Mouse (Mus musculus): Measurements from ENCODE around the gene Trim15.

GRCm38 (mm10) chr17:36866719-36867527 is at the start of gene Trim15:
- TF ChIP-seq POLR2A (IDR thresholded peaks at IDR 0.05; ENCODE audit: borderline replicate concordance, extremely low read depth, insufficient read depth, insufficient read length, poor library complexity, severe bottlenecking) (no peak), CTCF (IDR thresholded peaks at IDR 0.05; ENCODE audit: borderline replicate concordance, extremely low read depth, insufficient read depth, insufficient read length) (no peak)

All from brain, embryonic 14.5 days (tissue).